Mouse (Mus musculus) megakaryocyte progenitor cell, adult 5-6 weeks (primary cell): ENCODE results near the gene 2310022B05Rik. TPM values are rescaled to one million over a fixed set of nuclear protein-coding genes. Genes with fewer than 3 reads are reported as not detected.

Source experiments
- ATAC-seq: replicated peaks from 2 replicates; pipeline ENCODE4 v1.8.0; 2016; ENCODE audit warnings: mild to moderate bottlenecking, moderate TSS enrichment, inconsistent platforms; ENCODE audit not compliant: poor library complexity
- total RNA-seq, 2 experiments: library from RNA; stranded (forward) in 1 of 2; stranded (reverse) in 1 of 2; fragments of 157-497, 149-512 nt in 1 of 2; fragments of 200-1000 nt in 1 of 2; gene quantifications; 2 replicates each; pipeline versions ENCODE4 v1.2.3 to v1.2.4; 2015 to 2017

Gene 2310022B05Rik
- total RNA-seq, 2 experiments from 2014 or later = 3.1 to 7.0 TPM

DNA sequence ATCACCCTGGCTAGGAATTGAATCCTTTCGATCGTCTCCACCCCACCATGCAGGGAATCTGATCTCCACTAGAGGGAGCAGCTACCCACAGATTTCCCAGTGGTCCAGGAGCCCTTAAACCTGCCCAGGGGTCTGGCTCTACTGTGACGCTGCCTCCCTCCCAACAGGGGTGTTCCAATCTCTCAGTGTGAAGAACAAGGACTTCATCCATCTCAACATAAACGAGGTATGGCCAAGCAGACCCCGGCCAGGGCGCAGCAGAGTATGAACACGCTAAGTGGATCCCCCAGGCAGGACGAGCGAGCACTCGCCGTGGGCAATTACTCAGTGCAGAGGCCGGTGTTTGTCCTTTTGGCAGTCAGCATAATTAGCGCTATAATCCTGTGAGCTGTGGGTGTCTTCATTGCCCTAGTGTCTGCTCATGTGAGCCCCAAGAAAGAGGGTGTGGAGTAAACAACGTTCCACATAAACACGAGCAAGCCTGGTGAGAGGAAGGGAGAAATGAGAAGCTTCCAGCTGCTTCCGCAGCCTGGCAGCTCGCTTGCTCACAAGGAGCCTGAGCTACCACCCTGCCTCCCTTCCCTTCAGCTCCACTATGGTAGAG, 45.8 kb downstream of the 2310022B05Rik start:
- peak; percentile 87 for ATAC-seq

- ATAC-seq = no peak
Measured at GRCm38 (mm10) chr8:124614325-124614724, 48.8 kb downstream of the 2310022B05Rik start.

DNA sequence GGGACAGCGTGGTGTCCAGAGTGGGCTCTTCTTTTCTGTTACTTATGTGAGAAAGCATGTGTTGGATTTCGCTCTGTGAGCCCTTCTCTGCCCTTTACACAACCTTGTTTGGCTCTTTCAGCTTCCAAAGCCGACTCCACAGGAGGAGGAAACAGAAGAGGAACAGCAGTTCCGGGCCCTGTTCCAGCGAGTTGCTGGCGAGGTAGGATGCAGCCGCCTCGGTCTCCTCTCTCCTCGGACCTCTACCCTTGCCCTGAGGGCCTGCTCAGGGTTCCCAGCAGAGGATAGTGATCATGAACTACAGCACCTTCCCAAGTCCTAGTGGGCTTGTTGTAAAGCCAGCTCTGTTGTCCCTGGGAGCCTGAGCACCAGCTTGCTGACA, 54.2 kb downstream of the 2310022B05Rik start:
- no peak for ATAC-seq

DNA sequence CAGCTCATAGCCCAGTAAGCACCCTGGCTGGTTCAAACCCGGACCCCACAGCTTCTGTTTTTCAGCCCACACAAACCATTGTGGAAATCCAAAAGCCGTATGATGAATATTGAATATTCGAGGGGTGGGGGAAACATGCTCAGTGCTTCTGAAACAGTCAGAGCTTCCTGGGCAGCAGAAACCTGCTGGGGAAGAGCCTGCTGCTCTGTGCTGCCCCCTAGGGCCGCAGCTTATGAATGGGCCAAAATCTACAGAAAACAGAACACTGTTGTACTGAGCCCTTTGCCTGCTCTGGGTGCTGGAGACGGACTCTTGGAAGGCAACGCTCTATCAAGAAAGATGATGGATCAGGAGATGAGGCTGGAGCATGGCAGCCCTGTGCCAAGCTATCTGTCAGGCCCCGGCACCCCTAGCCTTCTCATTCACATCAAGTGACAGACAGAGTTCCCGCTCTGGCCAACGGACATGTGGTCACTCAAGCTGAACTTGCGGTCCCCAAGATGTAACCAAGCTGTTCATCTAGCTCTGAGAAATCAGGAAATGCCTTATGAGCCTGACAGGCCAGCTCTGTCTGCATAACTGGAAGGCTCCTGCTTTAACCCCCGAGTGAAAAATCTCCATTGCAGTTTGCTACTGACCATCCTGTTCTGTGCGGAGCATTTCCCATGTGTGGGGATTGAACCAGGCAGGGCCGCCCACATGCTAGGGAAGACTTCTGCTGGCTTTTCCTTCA, 54.8 kb downstream of the 2310022B05Rik start:
- peak; percentile 76 for ATAC-seq

GRCm38 (mm10) chr8:124604066-124604465, 59.1 kb downstream of the 2310022B05Rik start:
- no peak for ATAC-seq

- no peak for ATAC-seq
Measured at GRCm38 (mm10) chr8:124589393-124589792, 73.8 kb downstream of the 2310022B05Rik start.

DNA sequence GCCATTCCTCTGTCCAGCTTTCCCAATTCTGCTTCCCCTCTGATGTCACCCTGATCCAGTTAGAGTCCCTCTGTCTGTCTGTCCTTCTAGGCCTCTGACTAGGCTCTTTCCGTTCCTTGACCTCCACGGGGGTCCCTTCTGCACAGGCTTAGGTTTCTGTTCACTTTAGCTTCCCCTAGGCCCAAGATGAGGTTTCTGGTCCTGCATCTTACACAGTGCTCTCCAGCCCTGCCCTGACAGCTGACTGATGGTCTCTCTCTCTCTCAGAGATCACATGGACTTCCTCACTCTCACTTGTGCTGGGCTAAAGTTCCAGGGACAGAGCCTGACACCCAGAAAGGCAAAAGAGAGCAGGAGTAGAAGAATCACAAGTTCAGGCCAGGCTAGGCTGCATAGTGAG, 76.6 kb downstream of the 2310022B05Rik start:
- no peak for ATAC-seq

Other genes with a start within 250 kb of the 2310022B05Rik start
- not detected in 2 replicates for gene Pgbd5, start 223.7 kb downstream of the 2310022B05Rik start, total RNA-seq (2015)
- gene Pgbd5, start 223.7 kb downstream of the 2310022B05Rik start, total RNA-seq (2017) = not detected in 2 replicates
- gene Cog2, start 142.6 kb downstream of the 2310022B05Rik start, total RNA-seq (2015) = 9.3 and 12.8 TPM in 2 replicates
- gene Cog2, start 142.6 kb downstream of the 2310022B05Rik start, total RNA-seq (2017) = 20.9 and 27.4 TPM in 2 replicates
- not detected in 2 replicates for gene Agt, start 93.7 kb downstream of the 2310022B05Rik start, total RNA-seq (2015)
- not detected in 2 replicates for gene Agt, start 93.7 kb downstream of the 2310022B05Rik start, total RNA-seq (2017)
- gene Capn9, start 87.3 kb downstream of the 2310022B05Rik start, total RNA-seq (2015) = not detected in 2 replicates
- gene Capn9, start 87.3 kb downstream of the 2310022B05Rik start, total RNA-seq (2017) = not detected in 2 replicates
- 49.9 and 51.7 TPM in 2 replicates for gene Ttc13, start 58.6 kb upstream of the 2310022B05Rik start, total RNA-seq (2015)
- gene Ttc13, start 58.6 kb upstream of the 2310022B05Rik start, total RNA-seq (2017) = 52.1 and 52.3 TPM in 2 replicates
- gene Arv1, start 58.8 kb upstream of the 2310022B05Rik start, total RNA-seq (2015) = 10.1 and 13.3 TPM in 2 replicates
- gene Arv1, start 58.8 kb upstream of the 2310022B05Rik start, total RNA-seq (2017) = 4.0 and 5.8 TPM in 2 replicates
- not detected in 2 replicates for gene Fam89a, start 88.5 kb upstream of the 2310022B05Rik start, total RNA-seq (2015)
- not detected in 2 replicates for gene Fam89a, start 88.5 kb upstream of the 2310022B05Rik start, total RNA-seq (2017)
- gene Trim67, start 129.7 kb upstream of the 2310022B05Rik start, total RNA-seq (2015) = not detected in 2 replicates
- gene Trim67, start 129.7 kb upstream of the 2310022B05Rik start, total RNA-seq (2017) = 0.07 TPM in 1 of 2 replicates, not detected in the other
- gene Gnpat, start 199.7 kb upstream of the 2310022B05Rik start, total RNA-seq (2015) = 108 and 116 TPM in 2 replicates
- 103 and 104 TPM in 2 replicates for gene Gnpat, start 199.7 kb upstream of the 2310022B05Rik start, total RNA-seq (2017)
- 29.7 and 35.7 TPM in 2 replicates for gene 2810004N23Rik, start 199.8 kb upstream of the 2310022B05Rik start, total RNA-seq (2015)
- gene 2810004N23Rik, start 199.8 kb upstream of the 2310022B05Rik start, total RNA-seq (2017) = 68.5 and 72.1 TPM in 2 replicates
- 7.9 and 8.7 TPM in 2 replicates for gene Exoc8, start 234.3 kb upstream of the 2310022B05Rik start, total RNA-seq (2015)
- 12.8 and 17.7 TPM in 2 replicates for gene Exoc8, start 234.3 kb upstream of the 2310022B05Rik start, total RNA-seq (2017)
- gene Sprtn, start 234.5 kb upstream of the 2310022B05Rik start, total RNA-seq (2015) = 15.7 and 19.1 TPM in 2 replicates
- gene Sprtn, start 234.5 kb upstream of the 2310022B05Rik start, total RNA-seq (2017) = 19.6 and 25.5 TPM in 2 replicates